Mouse (Mus musculus) ES-Bruce4 (cell line): ENCODE data around the gene Anxa11. TPM values are rescaled to one million over a fixed set of nuclear protein-coding genes. Genes with fewer than 3 reads are reported as not detected.
A peak's percentile ranks its signal among the peaks of the same experiment; 100 is the strongest.
"Not testable (repeated sequence)": the region's sequence is repeated elsewhere in the genome, so short reads cannot be mapped to it uniquely, and the experiment has no call there.

Experiments used
- H3K27ac ChIP-seq: 2 replicates; pipeline ENCODE4 v1.5.1; 2012; ENCODE audit warnings: low read length, inconsistent platforms; ENCODE audit not compliant: insufficient read depth
- H3K27me3 ChIP-seq: 2 replicates; pipeline ENCODE4 v1.6.1; 2012; ENCODE audit warnings: mild to moderate bottlenecking, low read length, inconsistent platforms; ENCODE audit not compliant: control insufficient read depth, poor library complexity, insufficient read depth, severe bottlenecking
- H3K36me3 ChIP-seq: 2 replicates; pipeline ENCODE4 v1.6.1; 2012; ENCODE audit warnings: inconsistent platforms, mild to moderate bottlenecking, low read length, moderate library complexity; ENCODE audit not compliant: control insufficient read depth, poor library complexity, insufficient read depth, severe bottlenecking
- H3K4me1 ChIP-seq: one replicate; pipeline ENCODE4 v1.8.1; 2011; ENCODE audit warnings: low read length; ENCODE audit not compliant: control insufficient read depth, insufficient read depth
- H3K4me3 ChIP-seq: 2 replicates; pipeline ENCODE4 v1.5.1; 2011; ENCODE audit warnings: low read depth, mild to moderate bottlenecking, low read length
- H3K9ac ChIP-seq: 2 replicates; pipeline ENCODE4 v1.6.1; 2012; ENCODE audit warnings: low read depth, mild to moderate bottlenecking, inconsistent platforms; ENCODE audit not compliant: poor library complexity, severe bottlenecking
- H3K9me3 ChIP-seq: replicated peaks from 2 replicates; pipeline ENCODE4 v1.6.1; 2012; ENCODE audit warnings: mild to moderate bottlenecking, low read length, inconsistent platforms; ENCODE audit not compliant: control insufficient read depth, poor library complexity, insufficient read depth, severe bottlenecking
- CTCF ChIP-seq: IDR thresholded peaks from one replicate; pipeline ENCODE4 v1.8.1; 2011; ENCODE audit warnings: low read depth, low read length
- EP300 ChIP-seq: IDR thresholded peaks from 2 replicates; pipeline ENCODE4 v1.6.1; 2011; ENCODE audit warnings: low read depth, low read length; ENCODE audit not compliant: insufficient read depth
- POLR2A ChIP-seq: IDR thresholded peaks from one replicate; pipeline ENCODE4 v1.8.1; 2011; ENCODE audit warnings: low read length; ENCODE audit not compliant: insufficient read depth
- polyA plus RNA-seq: library from polyadenylated mRNA; stranded (reverse); fragments of >200 nt; gene quantifications from 2 replicates; pipeline ENCODE4 v1.2.4, GENCODE M21; 2011; ENCODE audit warnings: low read depth; ENCODE audit not compliant: missing spikeins, insufficient read depth, insufficient read length

Gene Anxa11
- polyA plus RNA-seq, 1 experiment = 106 TPM

GRCm38 (mm10) chr14:25802511-25802910 lies 39.4 kb upstream of the Anxa11 start:
- no peaks in the 10 kb centered on the region for H3K9me3 ChIP-seq
- H3K36me3 ChIP-seq = no peaks in the 10 kb centered on the region
- no peak overlapping the region for H3K4me3 ChIP-seq
- H3K4me1 ChIP-seq = no peaks in the 10 kb centered on the region
- no peak for TF ChIP-seq CTCF
- no peak for TF ChIP-seq POLR2A
- TF ChIP-seq EP300 = no peak
- no peak overlapping the region for H3K27ac ChIP-seq
- no peaks in the 10 kb centered on the region for H3K27me3 ChIP-seq
- no peak overlapping the region for H3K9ac ChIP-seq

- TF ChIP-seq CTCF (no peak), EP300 (no peak), POLR2A (no peak)
- H3K27me3 ChIP-seq = no peaks in the 10 kb centered on the region
Observed at GRCm38 (mm10) chr14:25803246-25803809, 38.6 kb upstream of the Anxa11 start.

GRCm38 (mm10) chr14:25805871-25806270 lies 36.1 kb upstream of the Anxa11 start:
- H3K27me3 ChIP-seq = no peaks in the 10 kb centered on the region
- H3K27ac ChIP-seq = no peak overlapping the region
- no peak overlapping the region for H3K9ac ChIP-seq
- no peaks in the 10 kb centered on the region for H3K9me3 ChIP-seq
- no peak for TF ChIP-seq CTCF
- no peak for TF ChIP-seq POLR2A
- TF ChIP-seq EP300 = no peak
- H3K4me3 ChIP-seq = no peak overlapping the region
- no peaks in the 10 kb centered on the region for H3K4me1 ChIP-seq
- H3K36me3 ChIP-seq = no peaks in the 10 kb centered on the region

More at GRCm38 (mm10) chr14:25803246-25803809, 38.6 kb upstream of the Anxa11 start:
- no peak overlapping the region for H3K9ac ChIP-seq
- no peaks in the 10 kb centered on the region for H3K9me3 ChIP-seq
- H3K4me1 ChIP-seq = no peaks in the 10 kb centered on the region
- H3K27ac ChIP-seq = no peak overlapping the region
- H3K36me3 ChIP-seq = no peaks in the 10 kb centered on the region
- no peak overlapping the region for H3K4me3 ChIP-seq

- TF ChIP-seq CTCF (no peak), POLR2A (no peak), EP300 (no peak)
- no peaks in the 10 kb centered on the region for H3K4me1 ChIP-seq
- H3K27ac ChIP-seq = no peak overlapping the region
- 0 out of 2 replicates have a peak overlapping the region, but pooled peaks have one; percentile 21 for H3K9ac ChIP-seq
- H3K27me3 ChIP-seq = no peaks in the 10 kb centered on the region
- H3K9me3 ChIP-seq = no peaks in the 10 kb centered on the region
- H3K36me3 ChIP-seq = no peaks in the 10 kb centered on the region
- H3K4me3 ChIP-seq = peak overlapping the region; percentile 49
Observed at GRCm38 (mm10) chr14:25806561-25806960, 35.4 kb upstream of the Anxa11 start.

- not testable (repeated sequence) for H3K4me3 ChIP-seq, H3K9ac ChIP-seq, H3K36me3 ChIP-seq, H3K9me3 ChIP-seq, H3K27me3 ChIP-seq, H3K4me1 ChIP-seq
- 0 out of 2 replicates have a peak overlapping the region, but pooled peaks have one; percentile 16 for H3K27ac ChIP-seq
Observed at GRCm38 (mm10) chr14:25811026-25811425, 30.9 kb upstream of the Anxa11 start.

GRCm38 (mm10) chr14:25814140-25814539 lies 27.8 kb upstream of the Anxa11 start:
- no peak for TF ChIP-seq CTCF
- TF ChIP-seq EP300 = no peak
- no peak for TF ChIP-seq POLR2A
- Histone ChIP-seq H3K4me1 (no peaks in the 10 kb centered on the region), H3K4me3 (no peak overlapping the region), H3K36me3 (no peaks in the 10 kb centered on the region), H3K9me3 (no peaks in the 10 kb centered on the region), H3K27ac (no peak overlapping the region), H3K27me3 (no peaks in the 10 kb centered on the region), H3K9ac (no peak overlapping the region)

- H3K9ac ChIP-seq = no peak overlapping the region
- no peaks in the 10 kb centered on the region for H3K27me3 ChIP-seq
- no peak for TF ChIP-seq POLR2A
- TF ChIP-seq EP300 = no peak
- TF ChIP-seq CTCF = peak; percentile 97
- no peaks in the 10 kb centered on the region for H3K36me3 ChIP-seq
- no peak overlapping the region for H3K27ac ChIP-seq
- no peak overlapping the region for H3K4me3 ChIP-seq
- H3K9me3 ChIP-seq = no peaks in the 10 kb centered on the region
- peaks cover 1% of the 10 kb centered on the region for H3K4me1 ChIP-seq
Observed at GRCm38 (mm10) chr14:25816416-25816815, 25.5 kb upstream of the Anxa11 start.
